Mouse (Mus musculus): Measurements from ENCODE around the gene Ubxn11. TPM values are rescaled to one million over a fixed set of nuclear protein-coding genes. Genes with fewer than 3 reads are reported as not detected.

Gene Ubxn11
- polyA plus RNA-seq, 1 experiment: 13.7 TPM

DNA sequence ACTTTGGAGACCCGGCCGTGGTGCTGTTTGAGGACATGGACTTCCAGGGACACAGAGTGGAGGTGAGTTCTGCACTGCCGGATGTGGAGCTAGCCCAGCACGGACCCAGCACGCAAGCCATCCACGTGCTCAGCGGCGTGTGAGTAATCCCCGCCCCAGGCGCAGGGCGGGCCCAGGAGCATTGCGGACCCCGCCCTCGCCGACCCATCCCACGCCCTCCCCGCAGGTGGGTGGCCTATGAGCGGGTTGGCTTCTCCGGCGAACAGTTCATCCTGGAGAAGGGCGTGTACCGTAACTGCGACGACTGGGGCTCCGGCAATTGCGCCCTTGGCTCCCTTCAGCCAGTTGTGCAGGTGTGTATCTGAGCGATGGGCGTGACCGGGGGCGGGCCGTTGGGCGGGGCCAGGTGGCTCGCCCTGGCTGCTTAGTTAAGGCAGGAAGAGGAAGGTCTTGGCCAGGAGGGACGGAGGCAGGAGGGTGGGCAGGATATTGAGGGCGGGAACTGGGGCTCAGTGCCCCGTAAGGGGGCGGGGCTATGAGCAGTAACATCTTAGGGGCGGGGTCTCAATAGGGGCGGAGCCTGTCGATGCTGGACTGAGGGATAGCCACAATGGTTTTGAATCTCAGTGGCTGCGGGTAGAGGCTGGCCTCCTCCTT lies 20.5 kb upstream of the Ubxn11 start:
- 0 out of 2 replicates have a peak, but pooled peaks have one; percentile 33 for TF ChIP-seq POLR2A (IDR thresholded peaks at IDR 0.05; ENCODE audit: borderline replicate concordance, control insufficient read depth, low read depth, low read length)
- no peak for TF ChIP-seq CTCF (IDR thresholded peaks at IDR 0.05; ENCODE audit: control insufficient read depth, insufficient read depth, low read length)
- WGBS: under 1% methylated on average over 41 of the region's 41 CpGs
- no peak overlapping the region for H3K27ac ChIP-seq (ENCODE audit: control insufficient read depth, insufficient read depth, low read depth, low read length, poor library complexity)
- H3K4me3 ChIP-seq (replicated peaks; ENCODE audit: control insufficient read depth, low read depth, low read length): peak overlapping the region; percentile 52
- H3K4me1 ChIP-seq (ENCODE audit: control insufficient read depth, insufficient read depth, low read length): no peaks in the 10 kb centered on the region; the same call in 1 of the 2 replicates

DNA sequence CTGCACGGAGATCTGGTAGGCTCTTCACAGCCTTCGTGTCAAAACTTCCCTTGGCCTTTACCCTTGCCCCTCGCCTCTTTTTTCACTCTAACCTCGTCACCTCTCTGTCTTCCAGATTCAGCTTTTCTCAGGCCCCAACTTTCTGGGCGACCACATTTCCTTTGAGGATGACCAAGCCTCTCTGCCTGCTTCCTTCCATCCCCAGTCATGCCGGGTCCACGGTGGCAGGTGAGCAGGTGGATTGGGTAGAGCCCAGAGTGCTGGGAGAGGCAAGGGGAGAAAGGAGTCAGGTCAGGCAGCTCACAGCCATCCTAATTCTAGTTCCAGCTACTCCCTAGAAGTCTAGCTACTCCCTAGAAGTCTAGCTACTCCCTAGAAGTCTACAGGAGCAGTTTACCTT lies 19.9 kb upstream of the Ubxn11 start:
- H3K27ac ChIP-seq (ENCODE audit: control insufficient read depth, insufficient read depth, low read depth, low read length, poor library complexity): no peak overlapping the region
- peak overlapping the region; percentile 33 for H3K4me3 ChIP-seq (replicated peaks; ENCODE audit: control insufficient read depth, low read depth, low read length)
- WGBS: 5% methylated on average over 7 of the region's 7 CpGs

DNA sequence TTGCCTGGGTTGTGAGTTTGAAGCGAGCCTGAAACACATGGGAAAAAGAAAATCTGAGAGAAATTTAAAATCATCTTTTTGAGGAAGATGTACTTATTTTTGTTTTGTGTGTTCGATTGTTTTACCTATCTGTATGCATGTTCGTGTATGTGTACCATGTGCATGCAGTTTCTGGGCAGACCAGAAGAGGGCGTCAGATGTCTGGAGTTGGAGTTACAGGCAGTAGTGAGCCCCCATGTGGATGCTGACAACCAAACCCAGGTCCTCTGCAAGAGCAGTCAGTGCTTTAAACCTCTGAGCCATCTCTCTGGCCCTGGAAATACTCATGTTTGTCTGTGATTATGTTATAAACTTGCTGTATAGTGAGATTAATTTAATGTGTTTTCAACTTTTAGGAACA lies 17.4 kb upstream of the Ubxn11 start:
- TF ChIP-seq CTCF (IDR thresholded peaks at IDR 0.05; ENCODE audit: control insufficient read depth, insufficient read depth, low read length): no peak
- no peak for TF ChIP-seq POLR2A (IDR thresholded peaks at IDR 0.05; ENCODE audit: borderline replicate concordance, control insufficient read depth, low read depth, low read length)
- no peak overlapping the region for H3K27ac ChIP-seq (ENCODE audit: control insufficient read depth, insufficient read depth, low read depth, low read length, poor library complexity)
- WGBS: 87% methylated on average over 4 of the region's 4 CpGs

More for the DNA sequence above, 19.9 kb upstream of the Ubxn11 start:
- no peak for TF ChIP-seq POLR2A (IDR thresholded peaks at IDR 0.05; ENCODE audit: borderline replicate concordance, control insufficient read depth, low read depth, low read length)
- no peak for TF ChIP-seq CTCF (IDR thresholded peaks at IDR 0.05; ENCODE audit: control insufficient read depth, insufficient read depth, low read length)
- H3K4me1 ChIP-seq (ENCODE audit: control insufficient read depth, insufficient read depth, low read length): peaks cover 2% of the 10 kb centered on the region

GRCm38 (mm10) chr4:134087412-134087811 lies 15.0 kb upstream of the Ubxn11 start:
- TF ChIP-seq CTCF (IDR thresholded peaks at IDR 0.05; ENCODE audit: control insufficient read depth, insufficient read depth, low read length) (peak; percentile 82), POLR2A (IDR thresholded peaks at IDR 0.05; ENCODE audit: borderline replicate concordance, control insufficient read depth, low read depth, low read length) (no peak)
- WGBS: 8% methylated on average over 7 of the region's 7 CpGs
- H3K4me1 ChIP-seq (ENCODE audit: control insufficient read depth, insufficient read depth, low read length): peaks cover 2% of the 10 kb centered on the region
- H3K4me3 ChIP-seq (replicated peaks; ENCODE audit: control insufficient read depth, low read depth, low read length): no peak overlapping the region
- no peak overlapping the region for H3K27ac ChIP-seq (ENCODE audit: control insufficient read depth, insufficient read depth, low read depth, low read length, poor library complexity)

More for the DNA sequence above, 17.4 kb upstream of the Ubxn11 start:
- H3K4me3 ChIP-seq (replicated peaks; ENCODE audit: control insufficient read depth, low read depth, low read length): no peak overlapping the region
- peaks cover 2% of the 10 kb centered on the region for H3K4me1 ChIP-seq (ENCODE audit: control insufficient read depth, insufficient read depth, low read length)

DNA sequence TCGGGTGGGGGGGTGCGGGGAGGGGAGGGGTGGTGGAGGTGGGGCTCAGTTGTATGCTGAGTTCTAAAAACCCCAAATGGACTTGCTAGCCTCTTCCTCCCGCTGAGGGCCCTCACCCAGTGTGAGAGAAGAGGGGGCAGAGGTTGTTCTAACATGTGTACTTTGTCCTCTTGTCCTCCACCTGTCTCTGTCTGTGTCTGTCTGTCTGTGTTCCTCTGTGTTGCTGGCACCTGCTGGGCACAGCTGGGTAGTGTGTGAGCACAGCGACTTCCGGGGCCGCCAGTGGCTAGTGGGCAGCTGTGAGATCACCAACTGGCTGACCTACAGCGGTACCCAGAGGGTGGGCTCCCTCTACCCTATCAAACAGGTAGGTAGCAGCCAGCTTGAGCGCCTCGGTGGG lies 13.3 kb upstream of the Ubxn11 start:
- Histone ChIP-seq H3K4me1 (ENCODE audit: control insufficient read depth, insufficient read depth, low read length) (peaks cover 2% of the 10 kb centered on the region), H3K4me3 (replicated peaks; ENCODE audit: control insufficient read depth, low read depth, low read length) (no peak overlapping the region), H3K27ac (ENCODE audit: control insufficient read depth, insufficient read depth, low read depth, low read length, poor library complexity) (no peak overlapping the region)
- WGBS: 85% methylated on average over 9 of the region's 9 CpGs
- TF ChIP-seq CTCF (IDR thresholded peaks at IDR 0.05; ENCODE audit: control insufficient read depth, insufficient read depth, low read length) (no peak), POLR2A (IDR thresholded peaks at IDR 0.05; ENCODE audit: borderline replicate concordance, control insufficient read depth, low read depth, low read length) (no peak)

- Histone ChIP-seq H3K27ac (ENCODE audit: control insufficient read depth, insufficient read depth, low read depth, low read length, poor library complexity) (no peak overlapping the region), H3K4me3 (replicated peaks; ENCODE audit: control insufficient read depth, low read depth, low read length) (no peak overlapping the region), H3K4me1 (ENCODE audit: control insufficient read depth, insufficient read depth, low read length) (peaks cover 2% of the 10 kb centered on the region)
- 85% methylated on average over 16 of the region's 16 CpGs for WGBS
- TF ChIP-seq CTCF (IDR thresholded peaks at IDR 0.05; ENCODE audit: control insufficient read depth, insufficient read depth, low read length) (no peak), POLR2A (IDR thresholded peaks at IDR 0.05; ENCODE audit: borderline replicate concordance, control insufficient read depth, low read depth, low read length) (no peak)
Observed at GRCm38 (mm10) chr4:134090521-134091224, 11.7 kb upstream of the Ubxn11 start.

DNA sequence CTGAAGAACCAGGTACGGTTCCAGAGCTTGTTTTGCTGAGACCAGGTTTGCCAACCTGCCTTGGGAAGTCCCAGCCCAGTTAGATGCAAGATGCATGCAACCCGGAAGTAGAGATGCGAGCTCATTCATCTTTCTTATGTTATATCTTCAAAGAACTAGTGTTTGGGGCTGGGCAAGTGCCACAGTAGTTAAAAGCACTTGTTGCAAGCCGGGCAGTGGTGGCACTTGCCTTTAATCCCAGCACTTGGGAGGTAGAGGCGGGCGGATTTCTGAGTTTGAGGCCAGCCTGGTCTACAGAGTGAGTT lies 11.2 kb upstream of the Ubxn11 start:
- H3K4me3 ChIP-seq (replicated peaks; ENCODE audit: control insufficient read depth, low read depth, low read length): no peak overlapping the region
- 83% methylated on average over 6 of the region's 6 CpGs for WGBS
- TF ChIP-seq CTCF (IDR thresholded peaks at IDR 0.05; ENCODE audit: control insufficient read depth, insufficient read depth, low read length) (no peak), POLR2A (IDR thresholded peaks at IDR 0.05; ENCODE audit: borderline replicate concordance, control insufficient read depth, low read depth, low read length) (no peak)
- H3K27ac ChIP-seq (ENCODE audit: control insufficient read depth, insufficient read depth, low read depth, low read length, poor library complexity): no peak overlapping the region
- peaks cover 4% of the 10 kb centered on the region for H3K4me1 ChIP-seq (ENCODE audit: control insufficient read depth, insufficient read depth, low read length)

GRCm38 (mm10) chr4:134092382-134093288 lies 9.7 kb upstream of the Ubxn11 start:
- Histone ChIP-seq H3K27ac (ENCODE audit: control insufficient read depth, insufficient read depth, low read depth, low read length, poor library complexity) (peak overlapping the region; percentile 91; the same call in 1 of the 2 replicates), H3K4me3 (replicated peaks; ENCODE audit: control insufficient read depth, low read depth, low read length) (peak overlapping the region; percentile 91), H3K4me1 (ENCODE audit: control insufficient read depth, insufficient read depth, low read length) (peaks cover 3% of the 10 kb centered on the region; the same call in 1 of the 2 replicates)
- peak; percentile 95 for TF ChIP-seq CTCF (IDR thresholded peaks at IDR 0.05; ENCODE audit: control insufficient read depth, insufficient read depth, low read length)
- no peak for TF ChIP-seq POLR2A (IDR thresholded peaks at IDR 0.05; ENCODE audit: borderline replicate concordance, control insufficient read depth, low read depth, low read length)
- 58% methylated on average over 6 of the region's 6 CpGs for WGBS
